Mouse (Mus musculus) inflammation-experienced regulatory T-cells, adult 6 months (primary cell): ENCODE results near the gene Mtss1l. TPM values are rescaled to one million over a fixed set of nuclear protein-coding genes. Genes with fewer than 3 reads are reported as not detected.

Source experiments
- ATAC-seq: one replicate; pipeline ENCODE4 v1.8.0; 2017
- polyA plus RNA-seq, 3 experiments: library from polyadenylated mRNA; unstranded; fragments of 100-300 nt; shearing (Covaris generic); gene quantifications; one replicate each; pipeline ENCODE4 v1.2.1; 2017

Gene Mtss1l
- under 1 TPM in 1 of 3 experiments, not detected in 2; 0.19 TPM for polyA plus RNA-seq

DNA sequence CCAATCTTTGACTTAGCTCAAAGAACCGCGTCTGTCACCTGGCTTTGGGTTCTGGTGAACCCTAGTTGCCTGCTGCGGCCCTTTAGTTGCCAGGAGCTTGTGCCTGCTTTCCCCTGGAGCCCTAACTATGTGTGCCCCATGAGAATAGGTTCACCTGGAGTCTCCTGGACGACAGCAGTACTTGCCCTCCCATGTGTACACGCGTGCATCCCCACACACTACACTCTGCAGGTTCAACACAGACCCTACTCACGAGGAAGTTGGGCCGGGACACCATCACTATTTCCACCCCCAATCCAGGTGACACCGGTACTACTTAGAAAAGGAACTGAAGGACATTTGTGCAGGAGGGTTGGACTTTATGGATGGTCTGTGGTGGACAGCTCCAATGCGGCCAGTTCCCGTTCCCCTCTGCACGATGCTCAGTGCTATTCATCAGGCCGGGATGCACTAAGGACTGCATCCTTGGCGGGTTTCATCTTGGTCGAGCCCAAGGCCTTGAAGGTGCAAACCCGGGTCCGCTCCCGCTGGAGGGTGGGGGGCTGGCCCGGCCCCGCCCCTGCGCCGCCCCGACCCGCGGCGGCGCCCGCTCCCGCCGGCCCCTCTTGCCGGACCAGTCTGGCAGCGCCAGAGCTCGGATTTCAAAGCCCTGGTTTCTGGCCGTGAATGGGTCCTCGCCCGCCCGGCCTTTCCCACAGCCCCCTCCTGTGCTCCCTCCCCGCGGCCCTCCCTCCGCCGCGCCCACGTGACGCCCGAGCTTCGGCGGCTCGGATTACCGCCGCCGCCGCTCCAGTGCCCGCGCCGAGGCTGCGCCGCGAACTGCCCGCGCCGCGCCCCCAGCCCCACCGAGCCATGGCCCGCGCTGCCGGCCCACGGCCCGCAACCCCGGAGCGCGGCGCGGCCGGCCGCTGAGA, at the start of gene Mtss1l:
Gene Mtss1l (plus strand): TSS at position 792 of the 914 bp plus-strand sequence.
- ATAC-seq: no peak

DNA sequence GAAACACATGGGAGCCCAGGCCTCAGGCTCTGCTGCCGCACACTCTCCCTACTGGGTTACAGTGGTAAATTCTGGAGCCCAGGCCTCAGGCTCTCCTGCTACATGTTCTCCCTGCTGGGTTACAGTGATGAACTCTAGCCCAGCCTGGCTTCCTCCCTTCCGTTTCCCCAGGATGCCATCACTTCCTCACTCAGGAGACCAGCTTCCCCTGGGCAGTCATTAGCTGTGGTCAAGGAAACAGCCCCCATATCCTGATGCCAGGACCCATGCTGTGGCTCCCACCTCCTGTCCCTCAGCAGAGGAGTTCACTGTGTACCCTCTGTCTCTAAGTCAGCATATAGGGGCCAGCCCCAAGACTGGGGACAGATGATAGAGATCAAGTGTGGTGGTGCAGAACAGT, 49.1 kb upstream of the Mtss1l start:
- ATAC-seq: no peak

DNA sequence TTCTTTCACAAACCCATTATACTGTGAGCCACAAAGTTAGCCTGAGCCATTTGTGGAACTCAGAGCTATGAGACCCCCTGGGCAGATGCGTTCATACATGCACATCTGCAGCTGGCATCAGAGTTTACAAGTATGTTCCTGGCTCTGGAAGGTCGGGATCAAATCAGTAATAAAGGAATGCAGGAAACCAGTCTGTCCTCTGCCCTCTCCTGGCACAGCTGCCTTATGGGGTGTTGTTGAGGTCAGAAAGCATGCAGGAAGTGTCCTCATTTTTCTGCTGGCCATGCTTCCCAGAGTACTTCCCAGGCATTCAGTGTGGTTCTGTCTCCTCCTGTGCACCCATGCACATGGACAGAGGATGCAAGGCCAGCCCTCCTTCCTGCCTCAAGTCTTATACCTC, 48.1 kb upstream of the Mtss1l start:
- no peak for ATAC-seq

GRCm38 (mm10) chr8:110674589-110674988, 46.7 kb upstream of the Mtss1l start:
- ATAC-seq: no peak

GRCm38 (mm10) chr8:110676702-110677101, 44.6 kb upstream of the Mtss1l start:
- ATAC-seq: no peak

GRCm38 (mm10) chr8:110677174-110677660, 44.1 kb upstream of the Mtss1l start:
- ATAC-seq: no peak

DNA sequence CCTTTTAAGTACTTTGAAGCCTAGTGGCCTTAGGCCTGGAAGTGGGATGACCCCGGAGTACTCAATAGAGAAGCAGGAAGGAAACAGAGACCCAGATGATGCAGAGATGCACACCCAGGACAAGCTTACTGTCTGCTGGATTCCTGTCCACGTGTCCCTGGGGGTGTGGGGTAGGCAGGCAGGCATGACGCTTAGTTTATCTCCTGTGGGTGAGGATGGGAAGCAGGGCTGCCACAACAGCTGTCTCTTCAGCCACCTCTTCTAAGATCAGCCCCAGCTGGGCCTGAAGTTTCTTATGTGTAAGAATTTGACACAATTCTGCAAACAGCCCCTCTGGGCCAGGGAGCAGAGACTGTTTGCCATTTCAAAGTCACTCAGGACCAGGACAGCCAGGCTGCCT, 42.3 kb upstream of the Mtss1l start:
- ATAC-seq: no peak

GRCm38 (mm10) chr8:110687726-110688125, 33.5 kb upstream of the Mtss1l start:
- no peak for ATAC-seq

- no peak for ATAC-seq
These were observed 31.3 kb upstream of the Mtss1l start for GRCm38 (mm10) chr8:110689961-110690360.

DNA sequence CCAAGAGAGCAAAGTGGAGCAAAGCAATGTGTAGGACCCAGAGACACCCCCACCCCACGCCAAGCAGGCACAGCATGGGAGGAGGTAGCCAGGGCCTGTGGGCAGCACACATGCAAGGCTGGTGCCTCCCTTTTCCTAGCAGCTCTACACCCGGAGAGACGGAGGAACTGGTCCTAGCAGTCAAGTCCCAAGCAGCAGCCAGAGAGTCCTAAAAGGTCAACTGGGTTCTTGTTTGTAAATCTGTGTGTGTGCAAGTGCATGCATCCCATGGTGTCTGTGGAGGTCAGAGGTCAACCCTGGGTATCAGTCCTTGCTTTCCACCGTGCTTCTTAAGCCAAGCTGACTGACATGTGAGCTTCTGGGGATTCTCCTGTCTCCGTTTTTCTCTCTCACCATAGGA, 27.1 kb upstream of the Mtss1l start:
- ATAC-seq: no peak

- ATAC-seq: no peak
These were observed 26.4 kb upstream of the Mtss1l start for GRCm38 (mm10) chr8:110694826-110695225.

DNA sequence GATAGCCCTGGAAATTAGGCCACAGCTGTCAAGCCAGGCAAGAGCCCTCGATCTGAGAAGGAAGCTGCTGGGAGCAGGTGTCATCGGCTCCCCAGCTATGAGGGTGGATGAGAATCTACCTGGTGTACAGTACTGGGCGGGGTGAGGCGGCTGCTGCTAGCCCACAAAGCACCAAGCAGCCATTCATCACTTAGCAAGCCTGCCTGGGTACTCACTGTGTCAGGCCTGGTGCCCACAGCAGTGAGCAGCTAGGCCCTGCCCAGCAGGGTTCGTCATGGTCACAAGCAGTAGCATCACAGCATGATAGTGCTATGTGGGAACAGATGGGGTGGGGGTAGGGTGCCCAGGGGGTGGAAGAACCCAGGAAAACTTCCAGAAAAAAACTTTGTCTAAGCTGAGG, 25.8 kb upstream of the Mtss1l start:
- ATAC-seq: no peak

DNA sequence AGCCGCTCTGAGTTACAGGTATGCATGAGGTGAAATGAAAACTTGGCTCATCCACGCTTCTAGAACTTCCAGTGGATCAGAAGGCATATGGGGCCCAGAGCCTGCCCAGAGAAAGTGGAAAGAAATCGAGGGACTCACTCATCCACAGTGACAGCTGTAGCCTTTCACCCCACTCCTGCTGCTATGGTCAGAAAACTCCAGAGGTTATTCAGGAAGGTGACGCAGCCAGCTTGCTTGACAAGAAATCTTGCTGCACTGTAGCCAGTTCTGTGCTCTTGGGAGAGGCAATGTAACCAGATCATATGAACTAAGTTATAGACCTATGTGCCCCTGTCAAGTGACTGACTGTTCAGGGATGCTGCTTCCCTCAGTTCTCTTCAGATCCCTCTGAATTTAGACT, 25.2 kb upstream of the Mtss1l start:
- ATAC-seq: no peak

DNA sequence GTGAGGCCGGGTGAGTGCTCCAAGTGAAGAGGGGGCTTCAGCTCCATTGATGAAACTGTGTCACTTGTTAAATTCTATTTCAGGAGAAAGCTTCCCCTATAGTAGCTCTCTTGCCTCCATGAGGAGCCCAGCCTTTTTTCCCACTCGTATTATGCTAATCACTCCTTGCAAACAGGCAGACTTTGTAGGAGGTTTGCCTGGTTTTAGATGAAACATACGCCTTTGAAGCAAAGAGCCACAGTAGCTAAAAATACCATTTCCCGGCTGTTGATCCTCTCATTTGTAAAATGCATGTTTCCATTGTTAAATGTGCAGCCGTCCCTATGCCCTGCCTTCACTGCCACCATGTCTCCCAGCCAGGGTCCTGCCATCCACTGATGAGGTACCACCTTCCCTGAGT, 23.7 kb upstream of the Mtss1l start:
- no peak for ATAC-seq

DNA sequence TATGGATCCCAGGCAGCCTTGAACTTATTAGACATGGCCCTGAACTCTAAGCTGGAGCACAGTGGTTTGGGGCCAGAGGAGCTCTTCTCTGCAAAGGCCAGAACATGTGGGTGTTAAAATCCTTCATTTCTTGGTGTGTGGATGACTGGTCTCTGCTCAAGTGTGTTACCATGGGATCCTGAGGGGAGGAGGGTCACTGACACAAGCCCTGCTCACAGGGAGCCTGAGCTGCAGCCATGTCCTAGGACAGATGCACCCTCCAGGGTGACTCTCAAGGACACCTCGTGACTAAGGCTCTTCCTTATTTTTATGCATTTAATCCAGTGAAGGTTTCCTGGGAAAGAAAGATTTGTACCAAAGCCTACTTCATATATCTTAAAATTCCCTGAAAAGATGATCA, 23.2 kb upstream of the Mtss1l start:
- no peak for ATAC-seq

- ATAC-seq: no peak
These were observed 21.8 kb upstream of the Mtss1l start for GRCm38 (mm10) chr8:110699501-110699900.

DNA sequence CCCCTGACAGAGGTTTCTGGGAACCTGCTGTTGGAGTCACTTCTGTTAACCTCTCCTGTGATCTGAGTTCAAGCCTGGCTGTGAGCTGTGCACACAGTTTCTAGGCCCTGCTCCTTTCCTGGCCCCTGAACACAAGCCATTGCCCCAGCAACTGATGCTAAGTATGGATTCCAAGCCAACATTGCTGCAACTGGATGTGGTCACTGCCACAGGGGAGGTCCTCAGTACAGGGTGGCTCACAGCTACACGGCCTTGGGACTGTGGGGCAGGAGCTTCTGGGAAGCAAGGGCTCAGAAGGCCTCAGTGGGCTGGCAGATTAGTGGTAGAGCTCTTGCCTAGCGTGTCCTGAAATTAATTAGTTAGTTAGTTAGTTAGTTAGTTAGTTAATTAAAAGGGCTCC, 20.7 kb upstream of the Mtss1l start:
- ATAC-seq: no peak

- no peak for ATAC-seq
These were observed 18.4 kb upstream of the Mtss1l start for GRCm38 (mm10) chr8:110702636-110703459.

DNA sequence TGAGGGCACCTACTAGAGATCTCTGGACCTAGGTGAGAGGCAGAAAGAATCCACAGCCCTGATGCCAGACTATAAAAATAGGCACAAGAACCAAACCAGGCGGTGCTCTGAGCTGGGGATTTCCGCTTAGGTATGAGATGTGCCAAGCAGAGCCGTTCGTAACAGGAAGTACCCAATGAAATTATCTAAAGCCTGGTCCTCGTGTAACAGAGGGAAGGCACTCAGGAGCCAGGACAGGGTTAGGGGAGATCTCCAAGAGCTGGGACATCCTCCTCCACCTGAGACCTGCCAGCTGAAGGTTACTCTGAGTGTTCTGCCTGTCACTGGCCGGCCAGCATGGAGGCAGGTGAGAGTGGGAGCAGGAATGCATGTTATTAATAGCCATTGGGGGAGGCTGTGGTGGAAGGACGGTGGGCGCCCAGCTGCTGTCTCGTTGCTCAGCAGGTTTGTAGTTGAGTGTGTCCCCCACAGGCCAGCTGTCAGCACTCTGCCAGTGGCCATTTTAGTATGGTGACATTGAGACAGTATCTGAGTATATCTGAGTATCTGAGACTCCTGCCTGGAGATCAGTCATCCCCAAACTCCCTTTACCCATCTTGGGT, 17.7 kb upstream of the Mtss1l start:
- peak; percentile 52 for ATAC-seq

DNA sequence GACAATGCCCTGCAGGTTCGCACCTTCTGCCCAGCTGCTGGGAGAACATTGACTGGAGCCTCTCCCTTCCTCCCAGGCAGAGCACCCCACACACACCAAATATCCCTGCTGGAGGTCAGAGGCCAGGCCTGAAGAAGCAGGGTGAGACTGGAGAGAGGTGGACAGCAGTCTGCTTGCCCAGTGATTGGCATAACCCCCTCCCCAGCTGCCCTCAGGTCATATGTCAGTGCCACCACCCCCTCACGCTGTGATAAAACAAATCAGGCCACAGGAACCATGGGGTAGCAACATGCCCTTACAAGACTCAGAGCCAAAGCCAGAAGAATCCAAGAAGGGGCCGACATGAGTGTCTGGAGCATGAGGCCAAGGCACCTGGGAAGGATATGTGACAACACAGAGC, 17.2 kb upstream of the Mtss1l start:
- ATAC-seq: no peak

GRCm38 (mm10) chr8:110705391-110706287, 15.6 kb upstream of the Mtss1l start:
- ATAC-seq: no peak

DNA sequence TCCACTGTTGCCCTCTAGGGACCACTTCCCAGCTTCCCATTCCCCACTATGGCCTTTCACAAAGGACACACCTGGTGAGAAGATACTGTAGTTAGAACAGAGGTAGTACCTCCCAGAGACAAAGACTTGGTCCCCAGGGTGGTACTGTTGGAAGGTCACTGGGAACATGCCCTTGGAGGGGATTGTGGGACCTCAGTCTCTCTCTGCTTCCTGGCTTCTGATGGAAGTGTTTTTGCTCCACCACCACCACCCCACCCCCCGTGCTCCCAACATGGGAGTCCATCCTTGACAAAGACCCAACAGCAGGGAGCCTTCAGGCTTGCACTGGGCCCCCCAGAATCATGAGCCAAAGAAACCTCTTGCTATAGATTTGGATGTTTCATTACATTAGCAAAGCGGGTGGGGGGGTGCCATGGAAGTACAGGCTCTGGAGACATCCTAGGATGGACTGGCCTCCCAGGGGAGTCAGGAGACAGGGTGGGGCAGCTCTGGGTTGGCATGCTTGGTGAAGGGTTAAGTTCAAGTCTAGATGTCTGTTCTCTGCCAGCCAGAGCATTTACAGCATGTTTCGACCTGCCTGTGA, 14.9 kb upstream of the Mtss1l start:
- ATAC-seq: no peak
